Mouse (Mus musculus) frontal cortex, postnatal 14 days (tissue): ENCODE data around the gene Clta.
A peak's percentile ranks its signal among the peaks of the same experiment; 100 is the strongest.

Experiments used
- DNase-seq, 2 experiments: peaks; one replicate each; pipeline ENCODE4 v3.0.0; 2022; ENCODE audit warnings: low spot score in 2 of 2

Clta gene

DNA sequence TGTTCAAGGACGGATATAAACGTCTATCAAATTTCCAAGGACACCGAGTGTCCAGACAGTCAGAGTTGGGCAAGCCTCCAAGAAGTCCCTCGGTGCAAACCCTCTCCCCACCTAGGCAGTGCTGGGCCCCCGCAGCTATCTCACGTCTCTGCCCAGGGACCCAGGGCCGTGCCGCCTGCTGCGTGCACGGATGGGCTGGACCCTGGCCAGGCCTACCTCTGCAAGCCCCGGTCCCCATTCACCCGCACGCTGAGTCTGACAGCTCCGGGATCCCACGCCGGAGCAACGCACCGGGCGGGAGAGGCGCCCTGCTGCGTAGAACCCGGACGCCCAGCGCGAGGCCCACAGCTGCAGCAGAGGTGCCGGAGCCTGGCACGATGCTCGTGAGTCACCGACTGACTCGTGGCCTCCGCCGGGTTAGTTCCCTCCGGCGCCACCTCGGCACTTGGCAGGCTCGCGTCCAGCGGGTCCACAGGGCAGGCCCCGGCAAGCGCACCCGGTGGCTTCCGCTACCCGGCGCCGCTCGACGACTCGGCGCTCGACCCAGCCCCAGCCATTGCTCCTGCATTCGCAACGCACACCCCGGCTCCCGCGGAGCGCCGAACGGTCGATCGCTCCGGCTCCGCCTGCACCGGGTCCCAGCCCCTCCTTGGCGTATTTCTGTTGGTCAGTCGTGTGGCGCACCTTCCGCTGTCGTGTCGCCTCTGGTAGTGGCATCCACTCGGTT, 68.1 kb downstream of the Clta start:
- peak; percentile 78 to 87 for DNase-seq

DNA sequence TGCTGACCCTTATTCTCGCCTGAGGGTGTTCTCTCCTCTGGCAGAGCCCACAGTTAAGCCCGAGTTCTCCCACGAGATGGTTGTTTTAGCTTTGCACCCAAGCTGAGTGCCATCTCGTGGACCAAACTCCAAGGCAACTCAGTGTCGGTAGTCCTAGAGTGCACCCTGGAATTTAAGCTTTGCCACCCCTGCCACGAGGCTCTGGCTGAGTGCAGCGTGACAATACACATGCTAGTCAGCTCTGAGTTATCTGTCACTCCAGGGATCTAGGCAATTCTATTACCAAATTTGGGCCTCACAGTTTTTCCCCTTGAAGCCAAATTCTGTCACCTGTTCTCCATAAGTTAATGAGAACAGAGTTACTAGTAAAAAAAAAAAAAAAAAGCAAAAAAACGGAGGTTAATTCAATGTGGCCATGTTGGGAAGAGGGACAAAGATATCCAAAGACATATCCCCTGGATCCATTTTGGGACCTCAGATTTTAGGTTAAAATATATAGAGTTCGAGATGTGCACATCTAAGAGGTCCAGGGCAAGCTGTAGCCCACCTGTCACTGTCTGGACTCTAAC, 68.7 kb downstream of the Clta start:
- no peak for DNase-seq

DNA sequence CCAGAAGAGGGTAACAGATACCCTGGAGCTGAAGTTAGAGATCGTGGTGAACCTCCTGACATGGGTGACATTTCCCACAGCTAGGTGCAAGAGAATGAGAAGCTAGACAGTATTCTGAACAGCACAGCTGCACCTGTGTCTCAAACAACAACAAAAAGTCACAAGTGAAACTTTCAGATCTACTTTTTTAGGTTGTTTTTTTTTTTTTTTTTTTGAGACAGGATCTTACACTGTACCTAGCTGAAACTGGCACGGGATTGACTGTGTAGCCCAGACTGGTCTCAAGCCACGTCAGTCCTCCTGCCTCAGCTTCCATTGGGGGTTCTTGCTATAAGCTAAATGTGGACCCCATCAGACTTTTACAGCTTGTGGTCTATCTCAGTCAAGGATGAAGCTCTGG, 69.5 kb downstream of the Clta start:
- DNase-seq, result no peak

DNA sequence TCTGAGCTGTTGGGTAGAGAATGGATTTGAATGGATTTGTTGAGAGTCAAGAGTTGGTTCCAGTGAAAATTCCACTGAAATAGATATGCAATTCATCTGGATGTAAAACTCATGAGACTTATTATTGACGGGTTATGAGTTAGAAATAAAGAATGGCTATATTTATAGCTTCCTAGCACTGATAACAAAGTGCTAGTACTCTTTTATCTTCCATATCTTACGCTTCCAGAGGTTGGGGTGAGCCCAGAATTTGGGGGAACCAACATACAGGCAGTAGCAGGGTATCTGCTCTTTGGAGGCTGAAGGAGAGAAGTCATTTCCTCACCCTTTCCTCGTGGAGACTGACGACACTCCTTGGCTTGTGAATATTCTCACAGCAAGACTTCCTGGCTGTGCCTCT, 70.2 kb downstream of the Clta start:
- DNase-seq, result no peak

DNA sequence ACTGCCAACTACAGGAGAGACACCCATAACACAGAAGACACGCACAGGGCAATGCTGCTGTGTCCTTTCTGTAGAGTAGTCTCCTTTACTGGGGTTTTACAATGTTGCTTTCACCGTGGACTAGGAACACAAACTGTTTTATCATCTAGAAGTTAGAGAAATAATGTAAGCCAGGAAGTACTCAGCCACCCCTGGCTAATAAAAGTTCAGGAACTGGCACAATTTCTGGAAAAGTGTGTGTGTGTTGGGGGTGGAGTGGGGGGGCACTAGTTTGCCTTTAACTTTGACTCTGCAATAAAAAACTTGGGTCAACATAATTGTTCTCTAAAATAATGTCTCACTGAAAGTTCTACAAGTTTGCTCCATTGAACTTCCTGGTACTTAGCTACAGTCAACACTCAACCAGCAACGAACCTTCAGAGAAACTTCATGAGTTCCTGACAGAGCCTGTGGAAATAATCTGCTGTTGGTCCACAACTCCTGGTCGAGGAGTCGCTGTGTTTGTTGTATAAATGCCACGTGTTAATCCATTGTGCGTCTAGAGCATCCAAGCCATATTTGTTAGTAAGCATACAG, 74.2 kb downstream of the Clta start:
- no peak for DNase-seq
